Mouse (Mus musculus): Measurements from ENCODE around the gene Ednra. TPM values are rescaled to one million over a fixed set of nuclear protein-coding genes. Genes with fewer than 3 reads are reported as not detected.

The Ednra gene
- total RNA-seq (2023), result 2.2 and 3.7 TPM in 2 replicates

GRCm38 (mm10) chr8:77724046-77724930, at the start of gene Ednra:
Gene Ednra (minus strand): TSS chr8:77724464.

Other genes with a start within 250 kb of the Ednra start
- 9.3 and 9.6 TPM in 2 replicates for gene Arhgap10, start 206.5 kb downstream of the Ednra start, total RNA-seq (2023)
- 21.8 and 26.8 TPM in 2 replicates for gene Prmt9, start 175.1 kb downstream of the Ednra start, total RNA-seq (2023)
- gene Tmem184c, start 113.8 kb downstream of the Ednra start, total RNA-seq (2023), result 5.6 and 5.9 TPM in 2 replicates